Mouse (Mus musculus): ENCODE measurements around the gene Rbms3.

Gene Rbms3

DNA sequence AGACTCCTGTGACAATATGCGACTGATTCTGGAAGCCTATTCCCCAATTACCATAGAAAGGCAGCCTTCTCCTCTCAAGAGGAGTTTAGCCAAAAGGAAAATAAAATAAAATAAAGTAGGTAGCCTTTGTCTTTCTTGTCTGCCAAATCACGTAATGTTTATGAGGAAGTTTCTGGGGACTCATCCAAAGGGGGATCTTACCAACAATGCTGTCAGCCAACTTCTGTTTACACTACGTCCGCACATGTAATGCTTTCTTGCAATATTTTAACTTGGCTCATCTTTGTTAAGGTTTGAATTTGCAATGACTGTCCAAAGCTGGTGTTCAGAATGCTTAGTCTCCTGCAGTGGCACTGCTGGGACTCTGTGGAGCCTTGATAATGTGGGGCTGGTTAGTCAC, 1086.9 kb downstream of the Rbms3 start:
- DNase-seq (ENCODE audit: low read depth in 1 of 2, low spot score in 2 of 2), result no peak

DNA sequence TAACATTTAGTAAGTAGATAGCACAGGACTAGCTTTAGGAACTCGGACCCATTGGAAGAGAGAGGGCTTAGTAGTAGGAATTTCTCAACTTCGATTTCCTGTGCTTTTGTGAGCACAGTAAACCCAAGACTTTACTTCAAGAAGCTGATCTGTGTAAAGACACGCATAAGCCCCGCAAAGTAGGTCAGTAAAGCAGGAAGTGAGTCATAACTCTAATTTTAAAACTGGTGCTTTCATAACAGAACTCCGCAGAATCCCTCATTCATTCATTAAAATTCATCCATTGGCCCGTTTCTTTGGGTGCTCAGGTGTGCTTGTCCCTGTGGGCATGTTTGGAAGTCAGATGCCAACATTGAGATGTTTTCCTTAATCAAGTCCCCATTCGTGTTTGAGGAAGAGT, 1087.7 kb downstream of the Rbms3 start:
- DNase-seq (ENCODE audit: low read depth in 1 of 2, low spot score in 2 of 2), result no peak

DNA sequence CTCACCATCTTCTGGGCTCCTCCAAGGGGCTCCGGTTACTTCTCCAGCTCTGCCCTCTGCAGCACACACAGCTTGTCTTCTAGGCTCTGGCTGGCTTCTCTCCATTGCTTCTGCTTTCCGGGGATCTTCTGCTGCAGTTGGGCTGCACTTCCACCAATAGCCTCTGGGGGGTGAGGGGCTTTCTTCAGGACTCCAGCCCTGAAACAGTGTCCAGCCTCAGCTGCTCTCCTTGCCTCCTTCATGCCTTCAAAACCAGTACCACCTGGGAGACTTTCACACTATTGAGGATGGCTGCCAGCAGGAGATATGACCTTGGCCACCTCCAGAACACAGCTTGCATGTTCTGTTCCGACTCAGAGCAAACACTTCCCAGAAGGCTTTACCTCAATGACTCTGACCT, 1094.0 kb downstream of the Rbms3 start:
- DNase-seq (ENCODE audit: low read depth in 1 of 2, low spot score in 2 of 2), result no peak

DNA sequence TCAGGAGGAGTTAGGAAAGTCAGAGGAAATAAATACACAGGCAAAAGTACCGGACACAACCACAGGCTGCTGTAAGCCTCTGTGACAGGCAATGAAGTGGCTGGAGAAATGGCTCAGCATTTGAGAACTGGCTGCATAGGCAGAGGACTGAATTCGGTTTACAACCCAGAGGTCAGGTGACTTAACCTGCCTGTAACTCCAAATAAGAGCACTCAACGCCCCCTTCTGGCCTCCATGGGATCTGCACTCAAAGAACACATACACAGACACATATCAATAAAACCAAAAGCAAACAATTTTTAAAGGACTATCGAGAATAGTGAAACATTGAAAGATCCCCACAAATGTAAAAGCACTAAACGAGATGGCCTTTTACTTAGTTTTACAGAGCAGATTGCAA, 1096.3 kb downstream of the Rbms3 start:
- DNase-seq (ENCODE audit: low read depth in 1 of 2, low spot score in 2 of 2), result no peak

DNA sequence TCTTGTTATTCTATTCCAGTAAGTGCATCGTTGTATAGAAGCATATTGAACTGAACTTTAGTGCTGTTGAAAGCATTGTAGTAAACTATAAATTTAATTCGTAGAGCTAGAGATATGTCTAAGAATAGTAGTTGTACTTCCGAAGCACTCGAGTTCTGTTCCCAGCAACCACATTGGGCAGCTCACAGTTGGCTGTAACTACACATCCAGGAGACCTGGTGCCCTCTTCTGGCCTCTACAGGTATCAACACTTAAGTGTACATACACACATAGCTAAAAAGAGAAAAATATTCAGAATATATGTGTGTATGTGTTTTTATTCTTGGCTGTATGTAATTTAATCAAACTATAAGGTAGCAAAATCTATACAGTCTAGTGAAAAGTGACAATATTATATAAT, 1098.6 kb downstream of the Rbms3 start:
- no peak for DNase-seq (ENCODE audit: low read depth in 1 of 2, low spot score in 2 of 2)

DNA sequence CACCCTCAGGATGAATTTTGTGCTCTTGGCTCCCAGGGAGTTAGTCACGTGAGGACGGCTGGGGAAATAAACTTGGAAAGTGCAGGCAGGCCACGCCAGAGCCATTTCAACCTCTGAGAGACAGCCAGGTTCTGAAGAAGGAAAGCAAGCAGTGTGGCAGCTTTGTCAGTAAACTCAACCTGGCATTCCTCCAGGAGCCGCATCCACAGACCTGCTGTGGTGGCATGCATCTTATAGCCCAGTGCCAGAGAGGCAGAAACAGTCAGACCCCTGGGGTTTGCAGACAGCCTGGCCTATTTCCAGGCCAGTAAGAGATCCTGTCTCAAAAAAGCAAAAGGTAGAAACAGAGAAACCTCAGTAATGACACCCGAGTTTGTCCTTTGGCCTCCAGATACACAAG, 1105.3 kb downstream of the Rbms3 start:
- DNase-seq (ENCODE audit: low read depth in 1 of 2, low spot score in 2 of 2), result no peak

Data from monocyte, adult 2 months (primary cell).